Comparison of ENCODE assay signal across 11 mouse cellular contexts in the genomic region with DNA sequence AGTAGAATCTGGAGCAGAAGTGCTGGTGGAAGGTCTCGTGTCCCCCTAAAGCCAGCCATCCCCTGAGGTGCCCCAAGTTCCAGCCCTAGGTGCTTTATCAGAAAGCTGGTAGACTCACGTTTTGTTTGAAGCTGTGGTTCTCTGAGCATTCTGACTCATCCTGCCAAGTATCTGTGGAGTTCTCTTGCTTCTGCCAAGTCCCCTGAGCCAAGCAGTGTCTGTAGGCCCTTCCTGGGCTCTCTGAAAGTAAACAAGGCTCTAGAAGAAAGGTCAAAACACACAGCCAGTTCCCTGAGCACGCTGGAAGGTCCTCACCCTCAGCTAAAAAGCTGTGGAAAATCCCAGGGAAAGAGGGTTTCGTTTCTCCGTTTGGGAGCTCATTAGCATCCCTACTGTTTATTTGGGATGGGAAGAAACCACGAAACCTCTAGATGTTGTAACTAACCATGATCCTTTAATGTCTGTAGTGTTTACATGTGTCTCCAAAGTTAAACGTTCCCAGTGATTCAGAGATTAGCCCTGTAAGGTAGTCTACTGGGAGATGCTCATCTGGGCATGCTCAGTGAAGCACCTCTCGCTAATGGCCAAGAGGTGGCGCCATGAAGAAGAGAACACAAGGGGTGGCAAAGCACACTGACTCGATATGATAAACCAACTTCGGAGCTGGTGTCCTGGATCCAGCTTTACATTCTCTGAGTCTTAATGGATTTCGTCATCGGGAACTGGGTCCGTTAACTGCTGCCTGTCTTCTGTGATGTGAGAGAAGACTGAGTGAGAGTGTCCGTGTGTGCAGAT. TPM values are rescaled to one million over a fixed set of nuclear protein-coding genes. Genes with fewer than 3 reads are reported as not detected.
A peak's percentile ranks its signal among the peaks of the same experiment; 100 is the strongest.
DNase-seq lines count a peak whose midpoint lies in the region; ATAC-seq and TF ChIP-seq lines count a peak whose summit lies in the region.
"Had no signal": no experiment of that assay in that cellular context is flagged by ENCODE, and none has a peak within 500 bp of the region (broad histone marks: within the 10 kb centered on the region; RNA-seq: fewer than 3 reads in every experiment).

No protein-coding gene starts in this region.

- no peaks in the 10 kb centered on the region for H3K36me3 ChIP-seq in hindbrain, postnatal 0 days (ENCODE audit: insufficient read depth, low read length)
- H3K36me3 ChIP-seq in hindbrain, embryonic 14.5 days (replicated peaks; ENCODE audit: control insufficient read depth, insufficient read depth), result no peaks in the 10 kb centered on the region
- H3K36me3 ChIP-seq in forebrain, embryonic 10.5 days (replicated peaks), result no peaks in the 10 kb centered on the region
- H3K36me3 ChIP-seq: embryonic facial prominence, embryonic 10.5 days had no signal

- no peak for DNase-seq in hindbrain, postnatal 0 days (ENCODE audit: low spot score)
- no peak for DNase-seq in hindbrain, embryonic 14.5 days (ENCODE audit: low spot score)
- DNase-seq in right cerebral cortex, postnatal 25 days, result peak; percentile 17
- no peak for DNase-seq in right cerebral cortex, postnatal 10 days (ENCODE audit: low spot score in 2 of 2)
- DNase-seq in ZHBTc4 (ENCODE audit: low read depth, low spot score), result peak; percentile 29
- no peak for DNase-seq in forebrain, embryonic 10.5 days (ENCODE audit: extremely low spot score, low spot score)
- DNase-seq: adrenal gland, adult 8-10 months had no signal

- ATAC-seq in hindbrain, postnatal 0 days, result no peak
- no peak for ATAC-seq in hindbrain, embryonic 14.5 days (ENCODE audit: low FRiP score)
- 0 out of 2 replicates have a peak, but pooled peaks have one; percentile 54 for ATAC-seq in megakaryocyte progenitor cell, adult 5-6 weeks (replicated peaks; ENCODE audit: poor library complexity)

- WGBS in hindbrain, postnatal 0 days, result 72% methylated on average over 15 of the region's 15 CpGs
- 76% methylated on average over 15 of the region's 15 CpGs for WGBS in hindbrain, embryonic 14.5 days
- 75% methylated on average over 15 of the region's 15 CpGs for WGBS in forebrain, embryonic 10.5 days

- no peak overlapping the region for H3K4me2 ChIP-seq in hindbrain, postnatal 0 days (ENCODE audit: low read depth, low read length)
- H3K4me2 ChIP-seq in hindbrain, embryonic 14.5 days (replicated peaks), result no peak overlapping the region

- no peaks in the 10 kb centered on the region for H3K9me3 ChIP-seq in hindbrain, postnatal 0 days (ENCODE audit: low read length)
- no peaks in the 10 kb centered on the region for H3K9me3 ChIP-seq in hindbrain, embryonic 14.5 days (ENCODE audit: control insufficient read depth, low read length)
- H3K9me3 ChIP-seq in forebrain, embryonic 10.5 days, result no peaks in the 10 kb centered on the region
- H3K9me3 ChIP-seq: embryonic facial prominence, embryonic 10.5 days had no signal

- no peaks in the 10 kb centered on the region for H3K4me1 ChIP-seq in hindbrain, postnatal 0 days (ENCODE audit: insufficient read depth, low read length)
- H3K4me1 ChIP-seq in hindbrain, embryonic 14.5 days (replicated peaks; ENCODE audit: control insufficient read depth, insufficient read depth, low read length), result no peaks in the 10 kb centered on the region
- H3K4me1 ChIP-seq in forebrain, embryonic 10.5 days, result no peaks in the 10 kb centered on the region
- H3K4me1 ChIP-seq: embryonic facial prominence, embryonic 10.5 days had no signal

- no peaks in the 10 kb centered on the region for H3K27me3 ChIP-seq in hindbrain, postnatal 0 days (ENCODE audit: insufficient read depth, low read length)
- no peaks in the 10 kb centered on the region for H3K27me3 ChIP-seq in hindbrain, embryonic 14.5 days (ENCODE audit: control insufficient read depth, insufficient read depth, low read length)
- no peaks in the 10 kb centered on the region for H3K27me3 ChIP-seq in forebrain, embryonic 10.5 days (ENCODE audit: poor library complexity, severe bottlenecking)

- no peak overlapping the region for H3K9ac ChIP-seq in hindbrain, postnatal 0 days (replicated peaks; ENCODE audit: low read length)
- H3K9ac ChIP-seq in hindbrain, embryonic 14.5 days, result no peak overlapping the region

- H3K4me3 ChIP-seq in hindbrain, postnatal 0 days (ENCODE audit: low read length), result no peak overlapping the region
- no peak overlapping the region for H3K4me3 ChIP-seq in hindbrain, embryonic 14.5 days (replicated peaks; ENCODE audit: low read length)
- no peak overlapping the region for H3K4me3 ChIP-seq in forebrain, embryonic 10.5 days
- H3K4me3 ChIP-seq: embryonic facial prominence, embryonic 10.5 days had no signal

- peak; percentile 36; the same call in 1 of the 2 replicates for TF ChIP-seq CTCF in hindbrain, postnatal 0 days (IDR thresholded peaks at IDR 0.05; ENCODE audit: low read depth)

- no peak overlapping the region for H3K27ac ChIP-seq in hindbrain, postnatal 0 days
- H3K27ac ChIP-seq in hindbrain, embryonic 14.5 days, result no peak overlapping the region
- no peak overlapping the region for H3K27ac ChIP-seq in forebrain, embryonic 10.5 days
- H3K27ac ChIP-seq: embryonic facial prominence, embryonic 10.5 days had no signal

RNA-seq across cellular contexts. Expression of gene Glp2r, which starts 13.4 kb away (rescaled TPM):
- total RNA-seq in hindbrain, postnatal 0 days (2014; rRNA removed), result 0.04 TPM in 1 of 2 replicates, not detected in the other
- polyA plus RNA-seq in hindbrain, postnatal 0 days (2015; fragmentation: Nextera tagmentation; extraction: Ambion mirVana), result 0.09 TPM in 1 of 2 replicates, not detected in the other
- polyA plus RNA-seq in hindbrain, embryonic 14.5 days (2014; fragmentation: Nextera tagmentation; extraction: Ambion mirVana), result not detected in 2 replicates
- not detected in 2 replicates for total RNA-seq in megakaryocyte progenitor cell, adult 5-6 weeks (2015)
- not detected in 2 replicates for total RNA-seq in megakaryocyte progenitor cell, adult 5-6 weeks (2017)
- polyA plus RNA-seq in forebrain, embryonic 10.5 days (2016; fragmentation: Nextera tagmentation; extraction: Ambion mirVana), result not detected in 2 replicates
- polyA plus RNA-seq: embryonic facial prominence, embryonic 10.5 days; neural tube, embryonic 14.5 days had no signal

RNA-seq across cellular contexts. Expression of gene Gsg1l2, which starts 16.8 kb away (rescaled TPM):
- total RNA-seq in hindbrain, postnatal 0 days (2014; rRNA removed), result not detected in 2 replicates
- polyA plus RNA-seq in hindbrain, postnatal 0 days (2015; fragmentation: Nextera tagmentation; extraction: Ambion mirVana), result 0.20 TPM in 1 of 2 replicates, not detected in the other
- polyA plus RNA-seq in hindbrain, embryonic 14.5 days (2014; fragmentation: Nextera tagmentation; extraction: Ambion mirVana), result not detected in 2 replicates
- not detected in 2 replicates for total RNA-seq in megakaryocyte progenitor cell, adult 5-6 weeks (2015)
- total RNA-seq in megakaryocyte progenitor cell, adult 5-6 weeks (2017), result not detected in 2 replicates
- polyA plus RNA-seq in forebrain, embryonic 10.5 days (2016; fragmentation: Nextera tagmentation; extraction: Ambion mirVana), result not detected in 2 replicates
- total RNA-seq: adrenal gland, adult 8-10 months; left cerebral cortex, postnatal 10 days had no signal
- polyA plus RNA-seq: embryonic facial prominence, embryonic 10.5 days; neural tube, embryonic 14.5 days had no signal

RNA-seq across cellular contexts. Expression of gene Dhrs7c, which starts 40.4 kb away (rescaled TPM):
- 0.16 TPM in 1 of 2 replicates, not detected in the other for total RNA-seq in hindbrain, postnatal 0 days (2014; rRNA removed)
- 0.18 TPM in 1 of 2 replicates, not detected in the other for polyA plus RNA-seq in hindbrain, postnatal 0 days (2015; fragmentation: Nextera tagmentation; extraction: Ambion mirVana)
- not detected in 2 replicates for polyA plus RNA-seq in hindbrain, embryonic 14.5 days (2014; fragmentation: Nextera tagmentation; extraction: Ambion mirVana)
- total RNA-seq in megakaryocyte progenitor cell, adult 5-6 weeks (2015), result 0.66 TPM in 1 of 2 replicates, not detected in the other
- total RNA-seq in megakaryocyte progenitor cell, adult 5-6 weeks (2017), result not detected in 2 replicates
- polyA plus RNA-seq in forebrain, embryonic 10.5 days (2016; fragmentation: Nextera tagmentation; extraction: Ambion mirVana), result not detected in 2 replicates
- total RNA-seq: adrenal gland, adult 8-10 months had no signal
- polyA plus RNA-seq: embryonic facial prominence, embryonic 10.5 days; neural tube, embryonic 14.5 days had no signal

Comparison
In these comparisons a context has a peak if more than half of its experiments do, and no peak if none do; other contexts are left out.
1. DNase-seq: peak in right cerebral cortex, postnatal 25 days (single experiment) and ZHBTc4 (single experiment); none in hindbrain, postnatal 0 days (single experiment), hindbrain, embryonic 14.5 days (single experiment), right cerebral cortex, postnatal 10 days (0 of 2) and forebrain, embryonic 10.5 days (single experiment).